Mouse (Mus musculus) gastrocnemius, postnatal 10 days (tissue): ENCODE measurements around the gene Prg2. TPM values are rescaled to one million over a fixed set of nuclear protein-coding genes. Genes with fewer than 3 reads are reported as not detected.

ENCODE experiments used
- DNase-seq: peaks from one replicate; pipeline ENCODE4 v3.0.0; 2021; ENCODE audit warnings: mixed read lengths
- long read RNA-seq, 2 experiments: library from polyadenylated mRNA; stranded (forward); transcript quantifications; one replicate each; pipeline ENCODE4 v2.0.0; 2021
- total RNA-seq, 2 experiments: library from RNA; stranded (reverse); gene quantifications; 2 replicates each; pipeline ENCODE4 v1.2.3; 2021

Gene Prg2
- 1 to 10 TPM in 1 of 2 experiments, not detected in 1; 4.8 TPM for total RNA-seq
- long read RNA-seq, experiment 1 = 0 reads
- long read RNA-seq, experiment 2 = 0 reads

GRCm38 (mm10) chr2:84980188-84980587, at the start of gene Prg2:
Gene Prg2 (plus strand): TSS chr2:84980461.
- no peak for DNase-seq

DNA sequence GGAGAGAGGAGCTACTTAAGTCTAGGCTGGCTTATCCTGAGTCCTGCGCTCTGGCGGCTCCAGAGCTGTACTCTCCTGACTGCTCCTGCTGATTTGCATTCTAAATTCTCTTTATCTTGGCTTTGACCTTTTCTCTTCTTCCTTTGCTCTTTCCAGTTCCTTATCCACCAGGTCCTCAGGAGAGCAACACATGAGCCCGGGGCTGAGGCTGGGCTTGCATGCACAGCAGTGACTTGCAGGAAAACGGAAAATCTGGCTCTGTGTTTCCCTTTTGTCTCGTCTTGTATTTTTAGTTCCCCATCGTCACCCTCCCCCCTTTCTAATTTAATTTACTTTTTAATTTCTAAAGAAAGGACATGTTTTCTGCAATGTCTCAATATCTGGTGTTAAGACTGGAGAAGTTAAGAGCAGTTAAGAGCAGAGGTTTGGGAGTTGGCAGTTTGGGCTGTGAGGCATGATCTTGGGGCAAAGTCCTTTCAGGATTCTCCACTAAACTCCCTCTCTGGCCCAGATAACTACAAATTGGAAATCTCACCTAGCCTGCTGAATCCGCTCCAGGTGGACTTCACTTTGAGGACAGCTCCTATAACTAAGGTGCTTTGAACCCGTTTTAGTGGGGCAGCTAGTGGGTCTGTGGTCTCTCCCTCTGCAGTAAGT, 46.1 kb upstream of the Prg2 start:
- no peak for DNase-seq

DNA sequence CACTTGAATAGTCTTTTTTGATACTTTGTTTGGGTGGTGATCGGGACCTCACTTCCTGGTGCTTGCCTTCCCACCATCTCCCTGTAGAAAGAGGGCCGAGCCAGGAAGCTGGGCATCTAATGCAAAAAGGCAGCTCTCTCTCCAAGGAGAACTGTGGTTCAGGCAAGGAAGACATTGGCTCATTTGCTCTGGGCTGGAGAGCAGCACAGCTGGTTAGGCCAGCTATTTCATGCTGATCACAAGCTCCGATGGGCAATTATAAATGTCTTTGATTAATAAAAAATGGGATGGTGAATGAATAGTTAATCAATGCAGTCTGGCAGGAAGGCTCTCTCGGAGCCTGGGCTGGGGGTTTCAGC, 45.6 kb upstream of the Prg2 start:
- DNase-seq = no peak

DNA sequence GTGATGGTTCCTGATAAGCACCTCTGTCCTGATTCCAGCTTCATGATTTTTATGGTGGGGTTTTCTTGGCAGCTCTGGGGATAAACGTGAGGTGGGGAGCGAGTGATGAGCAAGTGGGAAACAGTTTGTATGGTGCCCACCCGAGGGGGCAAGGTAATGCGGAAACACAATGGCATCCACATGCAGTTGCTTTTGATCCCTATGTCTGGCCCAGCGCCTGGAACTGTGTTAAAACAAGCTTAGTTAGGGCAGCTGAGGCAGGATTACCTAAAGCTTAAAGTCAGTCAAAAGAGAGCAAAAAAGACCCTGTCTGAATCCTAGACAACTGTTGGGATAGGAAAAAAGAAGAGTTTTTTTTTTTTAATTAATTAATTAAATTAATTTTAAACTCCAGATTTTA, 45.2 kb upstream of the Prg2 start:
- DNase-seq = no peak

DNA sequence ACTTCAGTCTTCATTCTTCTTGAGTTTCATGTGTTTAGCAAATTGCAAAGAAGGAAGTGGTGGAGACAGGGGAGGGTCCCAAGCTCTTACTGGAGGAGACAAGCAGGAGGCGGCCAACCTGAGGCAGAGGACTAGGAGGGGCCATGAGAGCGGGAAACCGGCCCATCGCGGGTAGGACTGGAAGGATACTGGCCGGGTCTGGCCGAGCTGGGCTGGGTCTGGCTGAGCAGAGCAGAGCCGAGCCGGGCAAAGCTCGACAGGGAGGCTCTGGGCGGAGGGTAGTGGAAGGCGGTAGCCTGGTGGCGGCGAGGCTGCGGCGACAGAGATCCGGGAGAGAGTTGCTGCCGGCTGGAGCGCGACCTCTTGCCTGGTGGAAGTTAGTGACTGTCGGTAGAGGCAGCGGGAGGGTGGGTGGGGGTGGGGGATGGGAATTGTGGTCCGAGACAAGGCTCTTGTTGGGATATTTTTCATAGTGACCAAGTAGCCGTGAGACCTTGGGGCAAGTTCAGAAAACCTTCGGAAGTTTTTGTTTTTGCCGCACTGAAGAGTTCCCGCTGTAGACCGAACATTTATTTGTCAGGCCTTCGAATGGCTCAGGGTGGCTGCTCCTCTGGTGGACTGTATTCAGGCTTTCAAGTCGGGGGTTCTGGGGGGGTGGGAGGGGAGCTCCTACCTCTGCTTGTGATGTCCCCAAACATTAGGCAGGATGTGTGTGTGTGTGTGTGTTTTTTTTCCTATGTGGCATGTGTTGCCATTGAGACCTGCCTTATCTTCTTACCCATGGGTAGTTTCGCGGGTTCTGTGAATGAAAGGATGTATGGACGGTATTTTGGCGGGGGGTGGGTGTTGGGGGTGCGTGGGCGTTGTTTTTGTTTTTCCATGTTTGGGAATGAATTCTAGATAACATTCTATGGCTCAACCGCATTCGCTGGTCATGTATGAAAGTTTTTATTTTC, 43.5 kb upstream of the Prg2 start, which contains the start of gene Slc43a3:
Slc43a3 (plus strand) TSS at position 106 of the 956 bp plus-strand sequence.
- peak; percentile 76 for DNase-seq

GRCm38 (mm10) chr2:84937491-84938150, 42.6 kb upstream of the Prg2 start:
- no peak for DNase-seq

- no peak for DNase-seq
These were observed 41.9 kb upstream of the Prg2 start for GRCm38 (mm10) chr2:84938249-84938946.

GRCm38 (mm10) chr2:84939306-84939705, 41.0 kb upstream of the Prg2 start:
- DNase-seq = no peak

DNA sequence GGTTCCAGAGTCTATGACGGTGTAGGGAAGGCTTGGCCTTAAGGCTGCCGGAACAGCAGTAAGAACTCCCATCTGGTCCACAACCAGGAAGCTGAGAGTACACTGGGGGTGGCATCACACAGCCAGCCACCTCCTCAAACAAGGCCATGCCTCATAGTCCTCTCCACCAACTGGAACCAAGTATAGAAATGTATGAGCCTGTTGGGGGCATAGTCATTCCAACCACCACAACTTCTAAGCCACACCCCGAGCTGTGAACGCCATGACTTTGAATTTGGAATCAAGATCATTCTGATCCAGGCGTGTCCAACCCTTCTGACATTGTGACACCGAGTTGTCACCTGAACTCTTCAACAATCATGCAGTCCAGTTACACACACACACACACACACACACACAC, 40.5 kb upstream of the Prg2 start:
- DNase-seq = no peak

DNA sequence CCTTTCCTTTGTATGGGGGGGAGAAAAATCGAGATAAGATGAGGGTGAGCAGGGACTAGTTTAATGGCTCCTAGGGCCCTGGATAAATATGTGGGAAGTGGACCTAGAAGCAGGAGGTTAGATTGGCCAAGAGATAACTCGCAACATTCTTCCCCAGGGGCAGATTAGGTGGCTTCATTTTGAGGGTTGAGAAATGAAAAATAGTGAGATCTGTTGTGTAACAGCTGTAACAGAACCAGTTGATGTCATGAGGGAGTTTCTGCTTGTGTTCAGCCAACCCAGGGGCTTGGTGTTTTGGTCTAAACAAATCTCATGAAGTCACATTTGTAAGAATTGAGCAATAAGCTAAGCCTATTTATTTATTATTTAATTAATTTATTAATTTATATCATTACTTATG, 38.9 kb upstream of the Prg2 start:
- DNase-seq = no peak

DNA sequence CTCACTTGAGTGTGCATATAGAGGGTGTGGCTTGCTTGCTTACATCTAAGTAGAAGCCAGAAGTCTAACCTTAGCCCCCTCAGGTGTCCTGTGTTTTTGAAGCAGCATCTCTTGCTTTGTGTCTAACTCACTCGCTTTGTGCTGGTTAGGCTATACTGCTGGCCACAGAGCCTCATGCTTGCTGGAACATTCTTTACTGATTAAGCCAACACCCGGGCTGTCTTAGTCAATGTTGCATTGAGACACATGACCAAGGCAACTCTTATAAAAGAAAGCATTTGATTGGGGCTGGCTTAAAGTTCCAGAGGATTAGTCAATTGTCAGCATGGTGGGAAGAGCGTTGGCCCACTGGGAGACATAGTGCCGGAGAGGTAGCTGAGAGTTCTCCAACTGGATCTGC, 38.5 kb upstream of the Prg2 start:
- DNase-seq = no peak

DNA sequence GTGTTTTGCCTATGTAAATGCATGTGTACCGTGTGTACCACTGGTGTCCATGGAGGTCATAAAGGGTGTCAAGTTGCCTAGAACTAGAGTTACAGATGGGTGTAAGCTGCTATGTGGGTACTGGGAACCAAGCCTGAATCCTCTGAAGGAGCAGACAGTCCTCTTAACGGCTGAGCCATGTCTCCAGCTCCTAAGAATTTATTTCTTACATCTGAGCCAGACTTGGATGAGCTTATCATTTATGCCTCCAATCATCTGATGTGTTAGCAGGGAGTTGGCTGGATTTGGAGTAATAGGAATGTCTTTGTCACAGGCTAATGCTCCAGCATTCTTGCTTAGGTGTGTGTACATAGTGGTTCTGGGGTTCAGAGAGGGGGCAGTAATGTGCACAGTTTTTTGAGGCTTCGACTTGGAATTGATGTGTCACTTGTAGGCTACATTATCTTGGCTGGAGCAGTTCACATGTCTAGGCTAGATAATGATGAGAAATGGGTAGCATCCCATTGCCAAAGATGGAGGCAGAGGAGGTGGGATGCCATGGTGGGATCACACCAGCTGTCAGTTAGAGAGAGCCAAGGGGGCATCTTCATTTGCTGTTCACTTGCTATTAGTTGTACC, 33.0 kb upstream of the Prg2 start:
- DNase-seq = no peak

DNA sequence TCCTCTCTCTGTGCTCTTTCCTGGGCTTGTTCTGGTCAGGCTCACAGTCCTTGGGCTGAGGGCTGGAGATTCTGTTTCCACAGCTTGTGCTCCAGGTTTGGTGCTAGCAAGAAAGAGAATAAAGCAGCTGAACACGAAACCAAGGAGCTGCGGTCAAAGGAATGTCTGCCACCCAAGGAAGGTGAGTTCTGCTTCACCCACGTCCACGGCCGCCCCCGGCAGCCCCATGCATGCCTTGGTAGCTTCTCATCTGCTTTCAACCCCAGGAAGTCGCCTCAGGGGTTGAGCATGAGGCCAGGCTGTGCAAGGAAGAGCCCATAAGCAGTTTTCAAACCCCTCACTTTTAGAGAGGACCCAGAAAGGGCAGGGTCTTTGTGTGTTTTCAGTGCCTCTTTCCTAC, 32.0 kb upstream of the Prg2 start:
- no peak for DNase-seq

DNA sequence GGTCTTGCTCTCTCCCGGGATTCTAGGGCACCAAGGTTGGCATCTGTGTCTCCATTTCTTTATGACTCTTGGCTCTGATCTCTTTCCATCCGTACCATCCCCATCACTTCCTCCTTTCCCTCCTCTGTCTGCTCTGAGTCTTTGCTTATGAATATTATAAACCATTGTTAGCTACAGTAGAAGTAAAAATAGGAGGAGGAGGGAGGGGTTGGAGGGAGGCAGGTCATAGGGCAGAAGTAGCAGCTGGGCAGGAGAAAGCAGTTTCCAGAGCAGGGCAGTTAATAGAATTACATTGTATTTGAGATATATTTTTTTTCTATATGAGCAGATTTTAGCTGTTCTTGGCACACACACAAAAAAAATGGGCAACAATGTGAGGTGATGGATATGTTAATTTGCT, 31.5 kb upstream of the Prg2 start:
- no peak for DNase-seq

- no peak for DNase-seq
These were observed 29.2 kb upstream of the Prg2 start for GRCm38 (mm10) chr2:84951027-84951426.

DNA sequence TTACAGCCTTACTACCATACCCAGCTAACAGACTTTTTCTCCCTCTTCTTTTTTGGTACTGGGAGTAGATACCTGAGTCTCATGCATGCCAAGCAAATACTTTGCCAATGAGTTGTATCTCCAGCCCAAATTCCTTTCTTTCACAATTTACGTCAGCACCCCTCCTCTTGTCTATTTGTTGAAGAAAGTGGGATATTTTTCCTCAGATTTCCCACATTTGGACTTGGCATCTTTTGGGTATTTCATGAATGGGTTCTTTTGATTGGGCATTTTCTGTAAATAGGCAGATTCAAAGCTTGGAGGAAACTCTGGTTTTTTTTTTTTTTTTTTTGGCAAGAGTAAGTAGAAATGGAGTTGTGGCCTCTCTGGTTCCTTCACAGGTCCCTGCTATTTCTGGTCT, 28.0 kb upstream of the Prg2 start:
- DNase-seq = no peak

DNA sequence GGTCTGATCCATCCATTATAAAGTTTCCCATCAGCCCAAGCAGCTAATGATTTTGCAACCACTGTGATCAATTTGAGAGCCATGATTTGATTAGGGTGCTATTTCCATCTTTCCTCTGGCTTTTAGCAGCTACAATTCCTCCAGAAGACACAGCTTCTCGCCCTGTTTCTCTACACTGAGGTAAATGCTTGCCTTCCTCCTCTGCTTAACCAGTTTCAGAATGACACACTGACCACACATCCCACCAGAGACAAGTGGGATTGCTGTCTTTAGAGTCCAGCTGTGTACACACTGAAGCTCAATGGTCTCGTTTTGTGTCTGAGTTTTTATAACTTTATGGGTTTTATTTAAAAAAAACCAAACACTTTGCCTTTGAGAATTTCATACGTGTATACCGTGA, 27.6 kb upstream of the Prg2 start:
- DNase-seq = no peak

- DNase-seq = no peak
These were observed 24.8 kb upstream of the Prg2 start for GRCm38 (mm10) chr2:84955435-84955834.

DNA sequence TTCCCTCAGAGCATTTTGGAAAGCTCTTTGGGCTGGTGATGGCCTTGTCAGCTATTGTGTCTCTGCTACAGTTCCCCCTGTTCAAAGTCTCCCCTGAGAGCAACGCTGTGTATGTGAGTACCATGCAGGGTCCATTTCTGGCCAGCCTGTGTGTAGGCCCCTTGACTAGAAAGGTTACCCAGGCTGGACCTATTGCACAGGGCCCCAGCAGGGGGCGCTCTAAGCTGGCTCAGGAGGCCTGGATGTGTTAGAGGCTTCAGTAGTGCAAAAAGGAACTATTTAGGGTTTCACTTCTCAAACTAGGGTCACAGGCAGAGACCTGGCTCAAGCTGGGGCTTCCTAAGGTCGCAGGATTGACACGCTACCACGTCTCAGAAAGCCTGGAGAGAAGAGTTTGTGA, 24.0 kb upstream of the Prg2 start:
- peak; percentile 67 for DNase-seq

DNA sequence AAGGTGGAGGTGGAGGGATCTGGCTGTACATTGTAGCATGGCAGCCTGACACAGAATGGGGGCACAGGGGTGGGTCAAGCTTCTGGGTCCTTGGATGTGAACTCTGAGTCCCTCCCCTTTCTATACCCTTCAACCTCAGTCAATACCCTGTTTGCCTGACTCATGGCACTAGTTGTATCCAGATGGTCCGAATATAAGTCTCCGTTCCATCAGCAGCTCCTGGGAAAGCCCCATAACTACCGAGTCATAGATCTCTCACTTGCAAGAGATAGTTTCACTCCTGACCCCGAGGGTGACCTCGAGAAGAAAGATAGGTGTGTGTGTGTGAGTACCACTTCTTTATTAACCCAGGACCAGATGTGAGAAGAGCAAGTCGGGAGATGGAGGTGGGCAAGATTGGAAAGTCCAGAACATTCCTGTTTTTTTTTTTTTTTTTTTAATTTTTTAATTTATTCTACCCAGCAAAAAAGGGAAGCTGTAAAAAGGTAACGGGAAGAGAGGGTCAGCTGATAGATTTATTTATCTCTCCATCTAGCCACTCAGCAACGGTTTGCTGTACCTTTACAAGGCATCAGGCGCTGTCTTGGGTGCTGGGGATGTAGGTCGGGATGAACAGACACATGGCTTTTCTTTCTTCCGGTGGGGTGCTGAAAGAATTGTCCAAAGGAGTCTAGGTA, 21.5 kb upstream of the Prg2 start:
- DNase-seq = no peak

GRCm38 (mm10) chr2:84961300-84961699, 19.0 kb upstream of the Prg2 start:
- peak; percentile 53 for DNase-seq
